Mouse (Mus musculus) mature B cell (primary cell): ENCODE data around the gene Tshz2.
"Not testable (repeated sequence)": the region's sequence is repeated elsewhere in the genome, so short reads cannot be mapped to it uniquely, and the experiment has no call there.

Experiments
- in situ Hi-C: fragments of 300-500 bp; cut with MboI; formaldehyde crosslinking; loops from 2 replicates; pipeline ENCODE4 v1.14.3; 2019

Gene Tshz2

GRCm38 (mm10) chr2:169632338-169633151 is at the start of gene Tshz2:
Gene Tshz2, plus strand, starts transcription at chr2:169633013.
- in situ Hi-C loops: no loop called here

GRCm38 (mm10) chr2:169583476-169583875 is 49.3 kb upstream of the Tshz2 start:
- in situ Hi-C loops: no loop called here

- in situ Hi-C loops: no loop called here
Observed at GRCm38 (mm10) chr2:169584745-169585456, 47.9 kb upstream of the Tshz2 start.

GRCm38 (mm10) chr2:169585631-169586285 is 47.1 kb upstream of the Tshz2 start:
- in situ Hi-C loops: no loop called here

- in situ Hi-C loops: no loop called here
Observed at GRCm38 (mm10) chr2:169586688-169587087, 46.1 kb upstream of the Tshz2 start.

- in situ Hi-C loops: not testable (repeated sequence)
Observed at GRCm38 (mm10) chr2:169587645-169588044, 45.2 kb upstream of the Tshz2 start, which contains the start of gene Gm11011. Gene Gm11011, minus strand, starts transcription at chr2:169587745.

GRCm38 (mm10) chr2:169589697-169590096 is 43.1 kb upstream of the Tshz2 start:
- in situ Hi-C loops: no loop called here

- in situ Hi-C loops: no loop called here
Observed at GRCm38 (mm10) chr2:169590412-169590811, 42.4 kb upstream of the Tshz2 start.

- in situ Hi-C loops: no loop called here
Observed at GRCm38 (mm10) chr2:169593742-169594141, 39.1 kb upstream of the Tshz2 start.

GRCm38 (mm10) chr2:169597357-169597756 is 35.5 kb upstream of the Tshz2 start:
- in situ Hi-C loops: no loop called here

GRCm38 (mm10) chr2:169597971-169598370 is 34.8 kb upstream of the Tshz2 start:
- in situ Hi-C loops: no loop called here

- in situ Hi-C loops: no loop called here
Observed at GRCm38 (mm10) chr2:169599591-169599990, 33.2 kb upstream of the Tshz2 start.

GRCm38 (mm10) chr2:169600163-169600562 is 32.6 kb upstream of the Tshz2 start:
- in situ Hi-C loops: no loop called here

- in situ Hi-C loops: no loop called here
Observed at GRCm38 (mm10) chr2:169606901-169607678, 25.7 kb upstream of the Tshz2 start.

- in situ Hi-C loops: no loop called here
Observed at GRCm38 (mm10) chr2:169607787-169608186, 25.0 kb upstream of the Tshz2 start.

GRCm38 (mm10) chr2:169609956-169610355 is 22.9 kb upstream of the Tshz2 start:
- in situ Hi-C loops: no loop called here

GRCm38 (mm10) chr2:169610882-169611281 is 21.9 kb upstream of the Tshz2 start:
- in situ Hi-C loops: no loop called here

- in situ Hi-C loops: no loop called here
Observed at GRCm38 (mm10) chr2:169611557-169611956, 21.3 kb upstream of the Tshz2 start.

GRCm38 (mm10) chr2:169614683-169615082 is 18.1 kb upstream of the Tshz2 start:
- in situ Hi-C loops: no loop called here

GRCm38 (mm10) chr2:169615998-169616397 is 16.8 kb upstream of the Tshz2 start:
- in situ Hi-C loops: no loop called here

- in situ Hi-C loops: no loop called here
Observed at GRCm38 (mm10) chr2:169621201-169621710, 11.6 kb upstream of the Tshz2 start.

GRCm38 (mm10) chr2:169630070-169630469 is 2.7 kb upstream of the Tshz2 start:
- in situ Hi-C loops: no loop called here
